Mouse (Mus musculus): ENCODE measurements around the gene Prrg4. TPM values are rescaled to one million over a fixed set of nuclear protein-coding genes. Genes with fewer than 3 reads are reported as not detected.

The Prrg4 gene
- total and polyA plus RNA-seq, 3 experiments = 13.9 to 24.4 (median 21.0) TPM

- TF ChIP-seq CHD2 (IDR thresholded peaks at IDR 0.05; ENCODE audit: low read length) = peak; percentile 59; the same call in 1 of the 2 replicates
- no peak for TF ChIP-seq UBTF (IDR thresholded peaks at IDR 0.05; ENCODE audit: low read depth, low read length)
- peak; percentile 10; the same call in 1 of the 2 replicates for TF ChIP-seq JUN (IDR thresholded peaks at IDR 0.05; ENCODE audit: insufficient read depth, low read depth, low read length)
- no peak for TF ChIP-seq ZNF384 (IDR thresholded peaks at IDR 0.05; ENCODE audit: low read depth, low read length)
- TF ChIP-seq USF1 (IDR thresholded peaks at IDR 0.05; ENCODE audit: low read depth, low read length) = no peak
- no peak for TF ChIP-seq KAT2A (IDR thresholded peaks at IDR 0.05; ENCODE audit: insufficient replicate concordance, low read length)
- no peak for TF ChIP-seq NRF1 (IDR thresholded peaks at IDR 0.05; ENCODE audit: low read depth, low read length)
- no peak for TF ChIP-seq NELFE (IDR thresholded peaks at IDR 0.05; ENCODE audit: low read depth, low read length)
These were observed 33.9 kb downstream of the Prrg4 start (continued) for GRCm38 (mm10) chr2:104815561-104816370.

- dilution Hi-C loops (cut with MboI; ENCODE audit: extremely low pct_ligation_motif_present, extremely low pct_unique_long_range_greater_than_20kb, low sequenced_read_pairs) (no loop called here), in situ Hi-C loops (cut with MboI; ENCODE audit: low pct_ligation_motif_present, low pct_unique_long_range_greater_than_20kb, low sequenced_read_pairs) (no loop called here)
- peaks cover 56% of the 10 kb centered on the region for H3K79me2 ChIP-seq (replicated peaks; ENCODE audit: control insufficient read depth, extremely low read depth, insufficient read depth, poor library complexity, severe bottlenecking)
- no peaks in the 10 kb centered on the region for H3K9me3 ChIP-seq (replicated peaks; ENCODE audit: low read length)
- peak overlapping the region in 2 of 3 experiments; percentile 68 to 92 for H3K4me3 ChIP-seq (replicated peaks in 1 of 3; ENCODE audit: low read depth in 2 of 3, low read length in 2 of 3, poor library complexity in 1 of 3)
- no peak for DNase-seq (ENCODE audit: extremely low read depth)
- H3K9ac ChIP-seq (ENCODE audit: insufficient read depth, low read depth) = no peak overlapping the region; the same call in 1 of the 2 replicates
- no peaks in the 10 kb centered on the region for H3K27me3 ChIP-seq (replicated peaks)
- H3K36me3 ChIP-seq (replicated peaks in 1 of 2; ENCODE audit: control insufficient read depth in 1 of 2, insufficient read depth in 1 of 2, low read length in 1 of 2) = peaks cover 2 to 7% of the 10 kb centered on the region in 2 experiments
- H3K4me1 ChIP-seq (ENCODE audit: control insufficient read depth in 1 of 2, insufficient read depth in 2 of 2) = peaks cover 14 to 59% of the 10 kb centered on the region in 2 experiments; a peak in 3 of 4 replicates
- no peak overlapping the region for H3K27ac ChIP-seq (ENCODE audit: insufficient read depth, low read depth)
- H3K4me2 ChIP-seq (ENCODE audit: insufficient read depth, low read depth, poor library complexity, severe bottlenecking) = peak overlapping the region; percentile 21; the same call in 1 of the 2 replicates
- TF ChIP-seq POLR2A (IDR thresholded peaks at IDR 0.05; ENCODE audit: low read depth, low read length) = no peak
- no peak for TF ChIP-seq ZNF384 (IDR thresholded peaks at IDR 0.05; ENCODE audit: low read depth, low read length)
- no peak for TF ChIP-seq ZMIZ1 (IDR thresholded peaks at IDR 0.05; ENCODE audit: low read depth, low read length)
- no peak for TF ChIP-seq CTCF (conservative IDR thresholded peaks at IDR 0.05 in 1 of 2, IDR thresholded peaks at IDR 0.05 in 1 of 2; ENCODE audit: low read depth in 2 of 2, low read length in 2 of 2)
These were observed 35.3 kb downstream of the Prrg4 start for GRCm38 (mm10) chr2:104814181-104814951.

GRCm38 (mm10) chr2:104805435-104805834, 44.2 kb downstream of the Prrg4 start:
- Histone ChIP-seq H3K9me3 (replicated peaks; ENCODE audit: low read length) (peaks cover 2% of the 10 kb centered on the region), H3K4me2 (ENCODE audit: insufficient read depth, low read depth, poor library complexity, severe bottlenecking) (no peak overlapping the region), H3K79me2 (replicated peaks; ENCODE audit: control insufficient read depth, extremely low read depth, insufficient read depth, poor library complexity, severe bottlenecking) (peaks cover 32% of the 10 kb centered on the region), H3K27me3 (replicated peaks) (no peaks in the 10 kb centered on the region), H3K4me1 (ENCODE audit: control insufficient read depth in 1 of 2, insufficient read depth in 2 of 2) (peaks cover 6 to 42% of the 10 kb centered on the region in 2 experiments; a peak in 3 of 4 replicates), H3K9ac (ENCODE audit: insufficient read depth, low read depth) (no peak overlapping the region), H3K4me3 (replicated peaks in 1 of 3; ENCODE audit: low read depth in 2 of 3, low read length in 2 of 3, poor library complexity in 1 of 3) (no peak overlapping the region), H3K36me3 (replicated peaks in 1 of 2; ENCODE audit: control insufficient read depth in 1 of 2, insufficient read depth in 1 of 2, low read length in 1 of 2) (peaks cover 2 to 25% of the 10 kb centered on the region in 2 experiments), H3K27ac (ENCODE audit: insufficient read depth, low read depth) (no peak overlapping the region)
- TF ChIP-seq SMC3 (IDR thresholded peaks at IDR 0.05; ENCODE audit: low read depth, low read length) = no peak
- no peak for TF ChIP-seq CHD2 (IDR thresholded peaks at IDR 0.05; ENCODE audit: low read length)
- dilution Hi-C loops (cut with MboI; ENCODE audit: extremely low pct_ligation_motif_present, extremely low pct_unique_long_range_greater_than_20kb, low sequenced_read_pairs) (no loop called here), in situ Hi-C loops (cut with MboI; ENCODE audit: low pct_ligation_motif_present, low pct_unique_long_range_greater_than_20kb, low sequenced_read_pairs) (no loop called here)
- peak; percentile 29 for DNase-seq (ENCODE audit: extremely low read depth)

Other genes with a start within 250 kb of the Prrg4 start
- 10.1 and 11.7 TPM in 2 replicates for gene Tcp11l1, start 137.7 kb downstream of the Prrg4 start, total RNA-seq (2012; rRNA removed)
- gene Tcp11l1, start 137.7 kb downstream of the Prrg4 start, total RNA-seq (2014; rRNA removed) = 1.1 and 2.9 TPM in 2 replicates
- 3.6 and 3.8 TPM in 2 replicates for gene Tcp11l1, start 137.7 kb downstream of the Prrg4 start, polyA plus RNA-seq (2012; ENCODE audit: insufficient read length, low read depth)
- gene Pin1rt1, start 133.5 kb downstream of the Prrg4 start, total RNA-seq (2012; rRNA removed) = not detected in 2 replicates
- not detected in 2 replicates for gene Pin1rt1, start 133.5 kb downstream of the Prrg4 start, total RNA-seq (2014; rRNA removed)
- not detected in 2 replicates for gene Pin1rt1, start 133.5 kb downstream of the Prrg4 start, polyA plus RNA-seq (2012; ENCODE audit: insufficient read length, low read depth)
- 4.3 and 5.0 TPM in 2 replicates for gene Depdc7, start 107.0 kb downstream of the Prrg4 start, total RNA-seq (2012; rRNA removed)
- 0.32 and 1.00 TPM in 2 replicates for gene Depdc7, start 107.0 kb downstream of the Prrg4 start, total RNA-seq (2014; rRNA removed)
- 0.63 and 0.81 TPM in 2 replicates for gene Depdc7, start 107.0 kb downstream of the Prrg4 start, polyA plus RNA-seq (2012; ENCODE audit: insufficient read length, low read depth)
- gene Qser1, start 33.1 kb downstream of the Prrg4 start, total RNA-seq (2012; rRNA removed) = 3.3 and 3.7 TPM in 2 replicates
- 6.3 and 6.8 TPM in 2 replicates for gene Qser1, start 33.1 kb downstream of the Prrg4 start, total RNA-seq (2014; rRNA removed)
- gene Qser1, start 33.1 kb downstream of the Prrg4 start, polyA plus RNA-seq (2012; ENCODE audit: insufficient read length, low read depth) = 9.5 and 10.2 TPM in 2 replicates
- 1.8 and 5.1 TPM in 2 replicates for gene Ccdc73, start 17.9 kb upstream of the Prrg4 start, total RNA-seq (2012; rRNA removed)
- 2.2 TPM in 1 of 2 replicates, not detected in the other for gene Ccdc73, start 17.9 kb upstream of the Prrg4 start, total RNA-seq (2014; rRNA removed)
- 0.97 and 2.2 TPM in 2 replicates for gene Ccdc73, start 17.9 kb upstream of the Prrg4 start, polyA plus RNA-seq (2012; ENCODE audit: insufficient read length, low read depth)
- 273 and 298 TPM in 2 replicates for gene Eif3m, start 167.2 kb upstream of the Prrg4 start, total RNA-seq (2012; rRNA removed)
- 558 and 637 TPM in 2 replicates for gene Eif3m, start 167.2 kb upstream of the Prrg4 start, total RNA-seq (2014; rRNA removed)
- 233 and 268 TPM in 2 replicates for gene Eif3m, start 167.2 kb upstream of the Prrg4 start, polyA plus RNA-seq (2012; ENCODE audit: insufficient read length, low read depth)
- not detected in 2 replicates for gene Gm11060, start 242.1 kb upstream of the Prrg4 start, total RNA-seq (2012; rRNA removed)
- gene Gm11060, start 242.1 kb upstream of the Prrg4 start, total RNA-seq (2014; rRNA removed) = not detected in 2 replicates
- not detected in 2 replicates for gene Gm11060, start 242.1 kb upstream of the Prrg4 start, polyA plus RNA-seq (2012; ENCODE audit: insufficient read length, low read depth)

All from CH12.LX (cell line).